Mouse (Mus musculus) hindbrain, embryonic 11.5 days (tissue): ENCODE data around the gene Inka2. TPM values are rescaled to one million over a fixed set of nuclear protein-coding genes. Genes with fewer than 3 reads are reported as not detected.
"Not testable (repeated sequence)": the region's sequence is repeated elsewhere in the genome, so short reads cannot be mapped to it uniquely, and the experiment has no call there.

ENCODE experiments used
- ATAC-seq: fragments of 200-750 bp; cut with Nextera tagmentation; 2 replicates; pipeline ENCODE4 v1.8.0; 2017; ENCODE audit warnings: mild to moderate bottlenecking, moderate TSS enrichment, moderate library complexity; ENCODE audit not compliant: low FRiP score
- DNase-seq: peaks from one replicate; pipeline ENCODE4 v3.0.0-alpha.2; 2015; ENCODE audit warnings: low spot score
- H3K27ac ChIP-seq: fragments of 300-500 bp; sonication (generic); 2 replicates; pipeline ENCODE4 v1.5.1; 2014; ENCODE audit warnings: mild to moderate bottlenecking, low read depth, low read length
- H3K27me3 ChIP-seq: fragments of 300-500 bp; sonication (generic); 2 replicates; pipeline ENCODE4 v1.6.1; 2014; ENCODE audit warnings: mild to moderate bottlenecking, low read length, moderate library complexity, mixed read lengths; ENCODE audit not compliant: control insufficient read depth, insufficient read depth
- H3K36me3 ChIP-seq: fragments of 300-500 bp; sonication (generic); 2 replicates; pipeline ENCODE4 v1.6.1; 2014; ENCODE audit warnings: mild to moderate bottlenecking, low read length, moderate library complexity, mixed read lengths; ENCODE audit not compliant: control insufficient read depth, insufficient read depth
- H3K4me1 ChIP-seq: fragments of 300-500 bp; sonication (generic); replicated peaks from 2 replicates; pipeline ENCODE4 v1.6.1; 2014; ENCODE audit warnings: low read length, mixed read lengths; ENCODE audit not compliant: control insufficient read depth, insufficient read depth
- H3K4me2 ChIP-seq: fragments of 300-500 bp; sonication (generic); replicated peaks from 2 replicates; pipeline ENCODE4 v1.6.1; 2014; ENCODE audit warnings: mild to moderate bottlenecking, low read depth, low read length
- H3K4me3 ChIP-seq: fragments of 300-500 bp; sonication (generic); 2 replicates; pipeline ENCODE4 v1.5.1; 2014; ENCODE audit warnings: low read depth, low read length
- H3K9ac ChIP-seq: fragments of 300-500 bp; sonication (generic); 2 replicates; pipeline ENCODE4 v1.6.1; 2014; ENCODE audit warnings: low read depth, low read length
- H3K9me3 ChIP-seq: fragments of 300-500 bp; sonication (generic); 2 replicates; pipeline ENCODE4 v1.6.1; 2016; ENCODE audit warnings: low read length; ENCODE audit not compliant: control insufficient read depth
- WGBS: fragments of 180-500 bp; shearing (Covaris S2); extraction: QIAGEN DNeasy Blood & Tissue Kit; methylation state at CpG from one replicate; pipeline ENCODE4 v1.1.7; 2014; 5-methylcytosine and 5-hydroxymethylcytosine counted together
- polyA plus RNA-seq: library from polyadenylated mRNA; unstranded; fragments of >200 nt; fragmentation: Nextera tagmentation; extraction: Ambion mirVana; gene quantifications from 2 replicates; pipeline ENCODE4 v1.2.1, GENCODE M21; 2014

Gene Inka2
- polyA plus RNA-seq, 1 experiment from 2014 or later = 1.2 TPM

GRCm38 (mm10) chr3:105695476-105696386 lies 8.7 kb upstream of the Inka2 start:
- ATAC-seq = peak; percentile 68
- Histone ChIP-seq H3K9ac (no peak overlapping the region), H3K4me3 (no peak overlapping the region), H3K36me3 (no peaks in the 10 kb centered on the region), H3K9me3 (no peaks in the 10 kb centered on the region), H3K4me2 (peak overlapping the region; percentile 18; the same call in 1 of the 2 replicates), H3K27me3 (no peaks in the 10 kb centered on the region), H3K27ac (peak overlapping the region; percentile 65), H3K4me1 (peaks cover 6% of the 10 kb centered on the region)
- 35% methylated on average over 20 of the region's 20 CpGs for WGBS
- DNase-seq = peak; percentile 43

- H3K36me3 ChIP-seq = no peaks in the 10 kb centered on the region
- H3K27me3 ChIP-seq = no peaks in the 10 kb centered on the region
- no peak for DNase-seq
- H3K4me1 ChIP-seq = peaks cover 6% of the 10 kb centered on the region
- H3K27ac ChIP-seq = no peak overlapping the region
- no peak for ATAC-seq
- H3K4me2 ChIP-seq = no peak overlapping the region
- H3K9ac ChIP-seq = no peak overlapping the region
- WGBS = 74% methylated on average over 17 of the region's 17 CpGs
- no peak overlapping the region for H3K4me3 ChIP-seq
- H3K9me3 ChIP-seq = no peaks in the 10 kb centered on the region
Measured at GRCm38 (mm10) chr3:105696387-105697147, 7.8 kb upstream of the Inka2 start.

GRCm38 (mm10) chr3:105697148-105697441 lies 7.3 kb upstream of the Inka2 start:
- H3K27me3 ChIP-seq = no peaks in the 10 kb centered on the region; the same call in 1 of the 2 replicates
- no peak overlapping the region for H3K4me2 ChIP-seq
- no peak overlapping the region for H3K4me3 ChIP-seq
- no peak overlapping the region for H3K9ac ChIP-seq
- H3K36me3 ChIP-seq = no peaks in the 10 kb centered on the region
- H3K4me1 ChIP-seq = peaks cover 6% of the 10 kb centered on the region
- H3K27ac ChIP-seq = no peak overlapping the region
- WGBS = 72% methylated on average over 5 of the region's 5 CpGs
- no peaks in the 10 kb centered on the region for H3K9me3 ChIP-seq
- no peak for ATAC-seq
- no peak for DNase-seq

GRCm38 (mm10) chr3:105698311-105698710 lies 6.1 kb upstream of the Inka2 start:
- Histone ChIP-seq H3K27me3 (peaks cover 3% of the 10 kb centered on the region), H3K27ac (no peak overlapping the region), H3K4me1 (peaks cover 6% of the 10 kb centered on the region), H3K9ac (no peak overlapping the region), H3K4me2 (no peak overlapping the region), H3K4me3 (no peak overlapping the region), H3K9me3 (no peaks in the 10 kb centered on the region), H3K36me3 (no peaks in the 10 kb centered on the region)
- WGBS = 92% methylated on average over 1 of the region's 1 CpGs
- ATAC-seq (no peak), DNase-seq (no peak)

- no peak overlapping the region for H3K9ac ChIP-seq
- no peak overlapping the region for H3K27ac ChIP-seq
- H3K4me1 ChIP-seq = peaks cover 6% of the 10 kb centered on the region
- H3K27me3 ChIP-seq = peaks cover 3% of the 10 kb centered on the region
- ATAC-seq (no peak), DNase-seq (no peak)
- no peak overlapping the region for H3K4me3 ChIP-seq
- no peaks in the 10 kb centered on the region for H3K36me3 ChIP-seq
- WGBS = 56% methylated on average over 3 of the region's 3 CpGs
- H3K9me3 ChIP-seq = no peaks in the 10 kb centered on the region
- no peak overlapping the region for H3K4me2 ChIP-seq
Measured at GRCm38 (mm10) chr3:105699241-105699933, 5.0 kb upstream of the Inka2 start.

- not testable (repeated sequence) for ATAC-seq, H3K4me2 ChIP-seq, H3K36me3 ChIP-seq, H3K27me3 ChIP-seq, H3K4me3 ChIP-seq, DNase-seq, H3K9ac ChIP-seq, H3K4me1 ChIP-seq, H3K27ac ChIP-seq, H3K9me3 ChIP-seq
- 48% methylated on average over 1 of the region's 1 CpGs for WGBS
Measured at GRCm38 (mm10) chr3:105700786-105701185, 3.6 kb upstream of the Inka2 start.

- no peaks in the 10 kb centered on the region for H3K9me3 ChIP-seq
- peaks cover 10% of the 10 kb centered on the region for H3K27me3 ChIP-seq
- H3K9ac ChIP-seq = no peak overlapping the region
- WGBS = 58% methylated on average over 5 of the region's 5 CpGs
- no peak overlapping the region for H3K4me2 ChIP-seq
- H3K27ac ChIP-seq = no peak overlapping the region
- H3K4me1 ChIP-seq = peaks cover 2% of the 10 kb centered on the region; the same call in 1 of the 2 replicates
- no peaks in the 10 kb centered on the region for H3K36me3 ChIP-seq
- ATAC-seq (no peak), DNase-seq (no peak)
- H3K4me3 ChIP-seq = no peak overlapping the region
Measured at GRCm38 (mm10) chr3:105701399-105701798, 3.0 kb upstream of the Inka2 start.

GRCm38 (mm10) chr3:105703571-105703970 lies 828 bp upstream of the Inka2 start:
- H3K4me1 ChIP-seq = peaks cover 4% of the 10 kb centered on the region; the same call in 1 of the 2 replicates
- H3K4me3 ChIP-seq = no peak overlapping the region
- ATAC-seq (no peak), DNase-seq (no peak)
- no peaks in the 10 kb centered on the region for H3K36me3 ChIP-seq
- no peaks in the 10 kb centered on the region for H3K9me3 ChIP-seq
- 41% methylated on average over 6 of the region's 6 CpGs for WGBS
- H3K4me2 ChIP-seq = no peak overlapping the region
- H3K9ac ChIP-seq = no peak overlapping the region
- peaks cover 14% of the 10 kb centered on the region for H3K27me3 ChIP-seq
- no peak overlapping the region for H3K27ac ChIP-seq
